Mouse (Mus musculus) megakaryocyte-erythroid progenitor cell, adult 5-6 weeks (primary cell): Measurements from ENCODE around the gene Cmtm4. TPM values are rescaled to one million over a fixed set of nuclear protein-coding genes. Genes with fewer than 3 reads are reported as not detected.

Experiments
- ATAC-seq: replicated peaks from 2 replicates; pipeline ENCODE4 v1.8.0; 2016; ENCODE audit warnings: mild to moderate bottlenecking, inconsistent platforms; ENCODE audit not compliant: severe bottlenecking, poor library complexity, low FRiP score, low TSS enrichment
- total RNA-seq, 2 experiments: library from RNA; stranded (forward) in 1 of 2; stranded (reverse) in 1 of 2; fragments of 200-1000, 215-1000 nt in 1 of 2; fragments of >200 nt in 1 of 2; fragmentation: Nextera tagmentation in 1 of 2; gene quantifications; 2 replicates each; pipeline ENCODE4 v1.2.3; 2014 to 2017

Cmtm4 gene
- total RNA-seq, 2 experiments from 2014 or later, result 1.2 to 1.7 TPM

GRCm38 (mm10) chr8:104380269-104380668 lies 15.3 kb downstream of the Cmtm4 start:
- ATAC-seq, result no peak

- no peak for ATAC-seq
Measured at GRCm38 (mm10) chr8:104379301-104379836, 16.2 kb downstream of the Cmtm4 start.

- no peak for ATAC-seq
Measured at GRCm38 (mm10) chr8:104376669-104377068, 18.9 kb downstream of the Cmtm4 start.

GRCm38 (mm10) chr8:104375959-104376358 lies 19.6 kb downstream of the Cmtm4 start:
- ATAC-seq, result no peak

- no peak for ATAC-seq
Measured at GRCm38 (mm10) chr8:104374864-104375846, 20.5 kb downstream of the Cmtm4 start.

GRCm38 (mm10) chr8:104374269-104374668 lies 21.3 kb downstream of the Cmtm4 start:
- no peak for ATAC-seq

GRCm38 (mm10) chr8:104373779-104374178 lies 21.8 kb downstream of the Cmtm4 start:
- peak; percentile 42 for ATAC-seq

GRCm38 (mm10) chr8:104371121-104371520 lies 24.5 kb downstream of the Cmtm4 start:
- ATAC-seq, result no peak

GRCm38 (mm10) chr8:104370071-104370470 lies 25.5 kb downstream of the Cmtm4 start:
- ATAC-seq, result no peak

- ATAC-seq, result no peak
Measured at GRCm38 (mm10) chr8:104369591-104369990, 26.0 kb downstream of the Cmtm4 start.

GRCm38 (mm10) chr8:104367398-104367797 lies 28.2 kb downstream of the Cmtm4 start:
- ATAC-seq, result no peak

- no peak for ATAC-seq
Measured at GRCm38 (mm10) chr8:104365695-104366094, 29.9 kb downstream of the Cmtm4 start.

GRCm38 (mm10) chr8:104359778-104360456 lies 35.7 kb downstream of the Cmtm4 start:
- ATAC-seq, result no peak

GRCm38 (mm10) chr8:104358637-104359036 lies 37.0 kb downstream of the Cmtm4 start:
- no peak for ATAC-seq

- ATAC-seq, result no peak
Measured at GRCm38 (mm10) chr8:104354504-104354903, 41.1 kb downstream of the Cmtm4 start.

- 0 out of 2 replicates have a peak, but pooled peaks have one; percentile 28 for ATAC-seq
Measured at GRCm38 (mm10) chr8:104353186-104353585, 42.4 kb downstream of the Cmtm4 start.

- ATAC-seq, result no peak
Measured at GRCm38 (mm10) chr8:104350047-104350446, 45.6 kb downstream of the Cmtm4 start.

- no peak for ATAC-seq
Measured at GRCm38 (mm10) chr8:104348971-104349370, 46.6 kb downstream of the Cmtm4 start.

- no peak for ATAC-seq
Measured at GRCm38 (mm10) chr8:104346706-104347105, 48.9 kb downstream of the Cmtm4 start.

GRCm38 (mm10) chr8:104344622-104345021 lies 51.0 kb downstream of the Cmtm4 start:
- ATAC-seq, result no peak
